Mouse (Mus musculus) heart, postnatal 36 days (tissue): ENCODE data around the gene Gpr83. TPM values are rescaled to one million over a fixed set of nuclear protein-coding genes. Genes with fewer than 3 reads are reported as not detected.
"Not testable (repeated sequence)": the region's sequence is repeated elsewhere in the genome, so short reads cannot be mapped to it uniquely, and the experiment has no call there.

ENCODE experiments used
- DNase-seq, 2 experiments: peaks; one replicate each; pipeline ENCODE4 v3.0.0; 2021 to 2022
- intact Hi-C: fragments of 180-260 bp; cut with DNase I; formaldehyde crosslinking; loops from one replicate; pipeline ENCODE4 v1.15.1; 2025
- total RNA-seq, 2 experiments: library from RNA; stranded (reverse); gene quantifications; 2 replicates each; pipeline ENCODE4 v1.2.3; 2021

The Gpr83 gene
- total RNA-seq, 2 experiments from 2014 or later: not detected

- intact Hi-C loops: loop anchor here (1.0 kb wide), 1 partner anchor 148 kb away; no protein-coding TSS in a partner anchor
- peak in 1 of 2 experiments; percentile 32 for DNase-seq
Measured at GRCm38 (mm10) chr9:14866957-14867356, 6.9 kb downstream of the Gpr83 start.

DNA sequence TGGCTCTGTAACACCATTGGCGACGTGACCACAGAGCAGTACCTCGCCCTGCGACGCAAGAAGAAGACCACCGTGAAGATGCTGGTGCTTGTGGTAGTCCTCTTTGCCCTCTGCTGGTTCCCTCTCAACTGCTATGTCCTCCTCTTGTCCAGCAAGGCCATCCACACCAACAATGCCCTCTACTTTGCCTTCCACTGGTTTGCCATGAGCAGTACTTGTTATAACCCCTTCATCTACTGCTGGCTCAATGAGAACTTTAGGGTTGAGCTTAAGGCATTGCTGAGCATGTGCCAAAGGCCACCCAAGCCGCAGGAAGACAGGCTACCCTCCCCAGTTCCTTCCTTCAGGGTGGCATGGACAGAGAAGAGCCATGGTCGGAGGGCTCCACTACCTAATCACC is 8.3 kb downstream of the Gpr83 start:
- intact Hi-C loops: no loop called here
- no peak for DNase-seq

GRCm38 (mm10) chr9:14870377-14870776 is 10.4 kb downstream of the Gpr83 start:
- no peak for DNase-seq
- intact Hi-C loops: no loop called here

DNA sequence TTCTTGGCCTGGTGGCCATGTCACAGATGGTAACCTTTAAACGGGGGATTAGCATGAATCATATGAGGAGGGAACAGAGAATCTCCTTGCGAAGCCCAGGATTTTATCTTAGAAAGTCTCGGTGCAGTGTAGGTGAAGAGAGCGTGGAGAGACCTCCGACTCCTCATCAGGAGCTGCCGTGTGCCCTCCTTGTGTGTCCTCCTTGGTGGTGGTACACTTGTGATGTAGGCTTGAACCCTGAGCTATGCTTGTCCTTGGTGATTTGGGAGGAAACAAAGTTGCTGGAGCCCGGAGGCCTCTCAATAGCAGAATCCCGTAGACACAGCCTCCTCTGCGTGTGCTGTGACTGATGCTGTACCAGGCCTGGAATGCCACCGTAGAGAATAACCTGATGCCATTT is 10.8 kb downstream of the Gpr83 start:
- intact Hi-C loops: no loop called here
- no peak for DNase-seq

DNA sequence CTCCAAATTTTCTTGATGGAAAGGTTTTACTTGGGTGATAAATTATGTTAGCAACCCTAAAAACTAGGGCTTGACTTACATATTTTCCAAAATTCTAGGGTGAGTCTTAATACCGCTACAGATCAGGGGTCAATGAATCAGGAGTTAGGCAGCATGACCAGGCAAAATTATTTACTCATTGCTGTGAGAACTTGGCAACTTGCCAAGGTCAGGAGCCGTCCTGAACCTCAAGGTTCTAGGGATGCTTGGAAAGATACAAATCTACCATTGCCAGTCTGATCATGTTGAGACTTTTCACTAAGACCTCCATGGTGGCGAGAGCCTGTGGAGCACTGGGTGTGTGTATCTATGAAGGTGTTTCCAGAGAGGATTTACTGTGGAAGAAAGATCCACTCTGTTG is 11.5 kb downstream of the Gpr83 start:
- intact Hi-C loops: no loop called here
- no peak for DNase-seq

DNA sequence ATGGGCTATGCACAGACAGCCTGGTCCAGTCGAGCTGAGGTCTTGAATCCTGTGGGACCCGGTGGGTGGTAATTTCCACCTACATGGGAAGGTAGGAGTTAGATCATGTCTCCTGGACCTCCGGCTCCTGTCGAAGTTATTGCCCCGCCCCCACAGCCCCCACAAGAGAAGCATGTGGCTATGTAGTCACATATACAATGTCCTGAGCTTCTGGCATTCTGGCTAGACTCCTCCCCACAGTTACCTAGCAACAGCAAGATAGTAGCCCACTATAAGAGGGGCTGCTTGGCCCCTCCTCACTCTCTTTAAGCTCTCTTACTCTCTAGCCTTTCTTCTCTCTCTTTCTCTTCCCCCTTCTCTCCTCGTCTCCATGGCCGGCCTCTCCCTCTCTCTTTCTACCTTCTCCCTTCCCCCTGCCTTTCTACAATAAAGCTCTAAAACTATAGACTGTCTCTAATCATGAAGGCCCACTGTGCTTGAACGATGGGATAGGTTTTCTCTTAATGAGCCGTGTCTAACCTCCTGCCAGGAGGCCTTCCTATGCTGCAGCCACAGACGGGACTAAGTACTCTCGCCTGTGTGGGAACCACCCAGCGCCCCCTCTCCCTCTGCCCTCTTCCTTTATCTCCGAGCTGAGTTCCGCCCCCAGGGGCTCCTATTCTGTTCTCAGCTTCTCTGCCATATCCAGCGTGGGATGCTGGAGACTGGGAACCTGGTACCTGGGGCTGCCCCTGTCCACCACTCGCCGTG is 12.3 kb downstream of the Gpr83 start:
- intact Hi-C loops: no loop called here
- DNase-seq: no peak

DNA sequence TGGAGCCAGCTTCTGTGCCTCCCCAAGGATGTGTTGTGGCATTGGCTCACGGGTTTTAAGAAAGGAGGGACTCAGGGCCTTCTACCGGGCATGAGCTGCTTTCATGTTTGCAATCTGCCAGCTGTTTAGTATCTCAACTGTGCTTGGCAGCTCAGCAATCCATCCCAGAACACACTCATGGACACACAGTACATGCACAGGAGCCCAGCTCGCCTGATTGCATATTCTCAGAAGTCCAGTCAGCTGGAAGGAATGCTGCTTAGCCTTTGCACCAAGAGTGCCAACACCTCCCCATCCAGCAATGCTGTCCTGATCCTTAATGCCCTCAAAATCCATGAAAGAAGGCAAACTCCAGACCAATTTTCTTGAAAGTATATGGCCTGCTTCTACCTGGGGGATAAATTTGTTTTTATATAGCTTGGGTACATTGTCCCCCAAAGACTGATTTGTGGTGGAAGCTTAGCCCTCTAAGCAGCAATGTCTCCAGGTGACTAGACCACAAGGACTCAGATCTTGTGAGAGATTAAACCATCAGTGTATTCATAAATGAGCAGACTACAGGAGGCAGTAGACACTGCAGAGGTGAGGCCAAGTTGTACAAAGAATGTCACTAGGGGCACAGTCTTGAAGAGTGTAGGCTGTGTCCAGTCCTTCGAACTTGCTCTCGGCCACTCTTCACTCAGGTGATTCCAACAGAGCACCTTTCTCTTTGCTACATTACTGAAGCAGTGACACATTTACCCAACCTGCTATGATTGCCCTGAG is 15.9 kb downstream of the Gpr83 start:
- no peak for DNase-seq
- intact Hi-C loops: no loop called here

DNA sequence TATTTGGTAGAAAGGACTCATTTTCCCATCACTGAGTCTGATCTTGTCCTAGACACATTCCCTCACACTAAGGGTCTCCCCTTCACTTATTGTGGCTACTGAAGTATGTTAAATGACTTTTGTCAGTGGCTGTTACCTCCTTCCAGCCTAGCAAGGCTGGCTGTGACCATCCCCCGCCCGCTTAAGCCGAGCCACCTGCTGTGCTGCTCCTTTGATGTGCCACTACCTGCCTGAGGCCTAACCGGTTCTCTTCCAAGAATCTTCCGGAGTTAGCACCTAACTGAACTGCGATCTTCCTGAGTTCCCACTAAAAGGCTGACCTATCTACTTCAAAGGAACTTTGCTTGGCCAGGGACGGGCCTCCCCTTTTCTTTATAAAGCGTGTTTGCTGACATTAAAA is 16.6 kb downstream of the Gpr83 start:
- intact Hi-C loops, DNase-seq: not testable (repeated sequence)

- DNase-seq: no peak
- intact Hi-C loops: no loop called here
Measured at GRCm38 (mm10) chr9:14884641-14885040, 24.6 kb downstream of the Gpr83 start.

DNA sequence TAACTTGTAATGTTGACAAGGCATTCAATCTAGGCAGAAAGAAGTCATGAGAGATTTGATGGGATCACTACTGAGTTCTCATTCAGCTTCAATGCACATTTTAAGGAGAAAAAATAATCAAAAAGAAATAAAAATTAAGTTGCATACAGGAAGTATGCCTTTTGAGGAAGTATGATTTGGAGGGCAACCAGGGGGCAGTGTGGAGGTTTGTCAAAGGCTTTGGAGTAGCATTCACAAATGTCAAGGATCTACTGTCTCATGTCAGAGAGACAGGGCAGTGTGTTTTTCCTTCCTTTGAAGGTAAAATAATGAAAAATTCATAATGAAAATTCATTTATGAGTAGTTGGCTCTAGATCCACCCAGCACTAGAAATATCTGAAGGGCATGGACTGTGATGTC is 25.1 kb downstream of the Gpr83 start:
- no peak for DNase-seq
- intact Hi-C loops: no loop called here

DNA sequence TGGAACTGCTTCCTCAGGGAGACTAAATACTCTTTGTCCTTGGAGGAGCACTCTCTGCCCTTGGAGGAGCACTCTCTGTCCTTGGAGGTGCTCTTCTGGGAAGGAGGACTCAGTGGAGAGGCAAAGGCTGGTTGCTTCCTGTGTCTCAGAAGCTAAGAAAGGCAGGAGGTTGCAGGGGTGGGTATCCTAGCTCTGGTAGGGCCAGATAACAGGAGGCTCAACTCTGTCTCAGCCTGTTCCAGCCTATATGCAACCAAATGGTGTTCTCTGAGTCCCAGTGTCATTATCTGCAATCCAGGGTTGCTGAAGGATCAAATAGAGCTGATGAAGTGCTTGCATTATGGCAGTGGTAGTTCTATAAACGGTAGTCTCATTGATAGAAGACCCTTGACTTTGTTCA is 25.9 kb downstream of the Gpr83 start:
- no peak for DNase-seq
- intact Hi-C loops: no loop called here

- intact Hi-C loops: no loop called here
- no peak for DNase-seq
Measured at GRCm38 (mm10) chr9:14887787-14888382, 27.9 kb downstream of the Gpr83 start.

- intact Hi-C loops: no loop called here
- no peak for DNase-seq
Measured at GRCm38 (mm10) chr9:14888671-14889070, 28.7 kb downstream of the Gpr83 start.

- intact Hi-C loops: no loop called here
- no peak for DNase-seq
Measured at GRCm38 (mm10) chr9:14890699-14891098, 30.7 kb downstream of the Gpr83 start.

GRCm38 (mm10) chr9:14891891-14892290 is 31.9 kb downstream of the Gpr83 start:
- intact Hi-C loops: no loop called here
- DNase-seq: no peak

DNA sequence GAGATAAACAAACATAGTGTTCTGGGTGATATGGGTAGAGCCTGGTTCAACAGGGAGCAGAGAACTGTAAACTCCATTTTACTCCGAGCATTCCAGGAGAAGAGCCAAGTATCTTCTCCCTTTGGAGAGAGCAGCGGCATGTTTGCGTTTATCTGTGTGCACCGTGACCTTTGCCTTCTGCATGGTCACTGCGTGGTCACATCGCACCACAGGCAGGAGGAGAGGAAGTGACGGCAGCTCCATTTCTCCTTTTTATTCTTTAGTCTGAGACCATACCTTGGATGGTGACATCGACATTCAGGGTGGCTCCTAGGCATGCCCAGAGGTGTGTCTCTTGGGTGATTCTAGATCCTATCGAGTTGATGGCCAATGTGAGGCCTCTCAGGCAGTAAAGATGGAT is 33.4 kb downstream of the Gpr83 start:
- intact Hi-C loops: no loop called here
- DNase-seq: no peak

DNA sequence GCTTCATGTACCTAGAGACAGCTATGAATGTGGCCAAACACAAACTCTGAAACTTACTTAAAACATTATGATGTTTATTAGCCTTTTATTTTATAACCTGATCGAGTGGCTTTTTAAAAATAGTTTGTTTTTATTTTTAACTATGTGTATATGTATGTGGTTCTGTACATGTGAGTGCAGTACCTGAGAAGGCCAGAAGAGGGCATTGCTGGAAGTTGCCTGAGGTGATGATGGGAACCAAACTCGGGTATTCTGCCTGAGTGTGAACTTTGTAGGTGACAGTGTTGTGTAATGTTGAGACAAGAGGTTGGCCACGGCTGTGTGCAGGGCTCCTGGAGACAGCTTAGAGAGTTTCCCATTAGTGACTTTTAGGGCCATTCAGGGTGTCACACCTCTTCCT is 34.6 kb downstream of the Gpr83 start:
- intact Hi-C loops: no loop called here

GRCm38 (mm10) chr9:14895237-14895835 is 35.3 kb downstream of the Gpr83 start:
- no peak for DNase-seq
- intact Hi-C loops: no loop called here

More for the DNA sequence above, 34.6 kb downstream of the Gpr83 start:
- no peak for DNase-seq

DNA sequence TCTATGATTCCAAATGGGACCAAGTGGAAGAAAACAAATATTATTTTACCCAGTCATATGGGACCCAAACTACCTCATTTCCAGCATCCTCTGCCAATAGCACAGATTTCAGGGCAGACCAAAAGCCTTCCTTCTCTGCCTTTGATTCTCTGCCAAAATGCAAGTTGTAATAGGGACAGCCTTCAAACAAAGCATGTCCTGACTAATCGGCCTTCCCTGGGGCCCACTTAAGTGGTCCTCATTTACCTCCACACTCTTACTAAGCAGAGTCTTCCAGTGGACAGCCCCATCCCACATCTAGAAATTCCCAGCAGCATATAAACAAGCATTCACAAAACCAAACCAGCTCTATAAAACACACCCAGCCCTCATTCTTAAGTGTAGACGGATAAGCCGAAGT is 37.1 kb downstream of the Gpr83 start:
- intact Hi-C loops: no loop called here
- no peak for DNase-seq

GRCm38 (mm10) chr9:14901757-14902156 is 41.7 kb downstream of the Gpr83 start:
- DNase-seq: no peak
- intact Hi-C loops: no loop called here

- intact Hi-C loops: no loop called here
- no peak for DNase-seq
Measured at GRCm38 (mm10) chr9:14902416-14902815, 42.4 kb downstream of the Gpr83 start.
